Mouse (Mus musculus) E14TG2a.4 (cell line): ENCODE data around the gene Pkdcc.

Source experiments
- H3K27me3 ChIP-seq: 2 replicates; pipeline ENCODE4 v1.6.1; 2014; ENCODE audit warnings: low read length, control low read depth; ENCODE audit not compliant: insufficient read depth
- H3K36me3 ChIP-seq: 2 replicates; pipeline ENCODE4 v1.6.1; 2014; ENCODE audit warnings: low read length, control low read depth; ENCODE audit not compliant: insufficient read depth
- H3K4me1 ChIP-seq: replicated peaks from 2 replicates; pipeline ENCODE4 v1.6.1; 2014; ENCODE audit warnings: low read depth, low read length, control low read depth
- H3K4me3 ChIP-seq: replicated peaks from 2 replicates; pipeline ENCODE4 v1.5.1; 2014; ENCODE audit warnings: mild to moderate bottlenecking, low read length
- H3K9me3 ChIP-seq: 2 replicates; pipeline ENCODE4 v1.6.1; 2014; ENCODE audit warnings: low read length, control low read depth
- CTCF ChIP-seq: conservative IDR thresholded peaks from 2 replicates; pipeline ENCODE4 v1.5.1; 2014; ENCODE audit warnings: low read length
- NANOG ChIP-seq: IDR thresholded peaks from 2 replicates; pipeline ENCODE4 v1.6.1; 2014; ENCODE audit warnings: borderline replicate concordance, low read length, mixed read lengths
- POU5F1 ChIP-seq: IDR thresholded peaks from 2 replicates; pipeline ENCODE4 v1.6.1; 2014; ENCODE audit warnings: low read length, borderline replicate concordance

The Pkdcc gene

GRCm38 (mm10) chr17:83245460-83245859, 30.4 kb downstream of the Pkdcc start:
- Histone ChIP-seq H3K27me3 (peaks cover 24% of the 10 kb centered on the region), H3K4me1 (peaks cover 30% of the 10 kb centered on the region), H3K36me3 (no peaks in the 10 kb centered on the region), H3K4me3 (no peak overlapping the region), H3K9me3 (peaks cover 11% of the 10 kb centered on the region)
- TF ChIP-seq NANOG: no peak
- TF ChIP-seq POU5F1: no peak
- TF ChIP-seq CTCF: no peak

DNA sequence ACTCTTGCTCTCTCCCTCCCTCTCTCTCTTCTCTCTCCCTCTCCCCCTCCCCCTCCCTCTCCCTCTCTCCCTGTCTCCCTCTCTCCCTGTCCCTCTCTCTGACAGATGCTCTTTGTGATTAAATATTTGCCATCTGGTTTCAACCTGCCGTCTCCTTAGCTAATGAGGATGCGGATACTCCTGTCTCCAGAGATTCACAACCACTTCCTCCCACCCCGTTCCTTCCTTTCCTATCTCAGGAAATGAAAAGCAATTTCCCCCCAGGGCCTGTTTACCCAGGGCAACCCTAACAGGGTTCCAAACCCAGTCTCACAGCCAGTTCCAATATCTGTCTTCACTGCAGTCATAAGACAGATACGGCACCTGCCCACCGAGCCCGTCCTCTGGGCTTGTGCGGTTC, 31.0 kb downstream of the Pkdcc start:
- Histone ChIP-seq H3K4me1 (peaks cover 30% of the 10 kb centered on the region), H3K27me3 (peaks cover 29% of the 10 kb centered on the region), H3K4me3 (no peak overlapping the region), H3K9me3 (peaks cover 7% of the 10 kb centered on the region), H3K36me3 (no peaks in the 10 kb centered on the region)
- no peak for TF ChIP-seq NANOG
- no peak for TF ChIP-seq POU5F1
- TF ChIP-seq CTCF: no peak

DNA sequence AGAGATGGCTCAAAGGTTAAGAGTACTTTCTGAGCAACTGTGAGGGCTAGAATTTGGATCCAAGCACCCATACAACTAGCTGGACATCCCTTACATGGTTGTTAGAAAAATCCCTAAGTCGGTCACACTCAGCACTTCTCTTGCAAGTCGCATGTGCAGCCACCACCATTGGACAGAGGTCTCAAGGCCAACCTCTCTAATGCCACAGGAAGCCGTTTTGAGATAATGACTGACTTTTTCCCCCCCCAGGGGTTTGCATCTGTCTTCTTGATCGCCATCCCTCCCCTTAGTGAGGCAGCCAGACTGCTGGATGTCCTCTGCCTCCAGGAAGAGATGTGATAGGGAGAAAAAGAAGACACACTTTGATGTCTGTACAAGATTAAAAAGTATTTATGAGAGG, 32.1 kb downstream of the Pkdcc start:
- no peaks in the 10 kb centered on the region for H3K36me3 ChIP-seq
- peaks cover 30% of the 10 kb centered on the region for H3K4me1 ChIP-seq
- TF ChIP-seq CTCF (no peak), NANOG (no peak), POU5F1 (no peak)
- H3K9me3 ChIP-seq: no peaks in the 10 kb centered on the region
- H3K27me3 ChIP-seq: peaks cover 40% of the 10 kb centered on the region
- H3K4me3 ChIP-seq: no peak overlapping the region

GRCm38 (mm10) chr17:83248467-83248866, 33.4 kb downstream of the Pkdcc start:
- no peak for TF ChIP-seq POU5F1
- TF ChIP-seq NANOG: peak; percentile 90
- H3K36me3 ChIP-seq: no peaks in the 10 kb centered on the region
- peaks cover 47% of the 10 kb centered on the region for H3K27me3 ChIP-seq
- no peak overlapping the region for H3K4me3 ChIP-seq
- H3K9me3 ChIP-seq: no peaks in the 10 kb centered on the region
- H3K4me1 ChIP-seq: peaks cover 33% of the 10 kb centered on the region

- Histone ChIP-seq H3K4me3 (no peak overlapping the region), H3K36me3 (no peaks in the 10 kb centered on the region), H3K9me3 (no peaks in the 10 kb centered on the region), H3K4me1 (peaks cover 35% of the 10 kb centered on the region), H3K27me3 (peaks cover 52% of the 10 kb centered on the region)
- TF ChIP-seq CTCF (no peak), NANOG (no peak), POU5F1 (no peak)
Observed at GRCm38 (mm10) chr17:83250903-83251526, 35.9 kb downstream of the Pkdcc start.

GRCm38 (mm10) chr17:83253051-83253649, 38.1 kb downstream of the Pkdcc start:
- Histone ChIP-seq H3K27me3 (peaks cover 42% of the 10 kb centered on the region), H3K4me3 (no peak overlapping the region), H3K36me3 (no peaks in the 10 kb centered on the region), H3K9me3 (no peaks in the 10 kb centered on the region), H3K4me1 (peaks cover 13% of the 10 kb centered on the region)
- TF ChIP-seq POU5F1: no peak
- peak; percentile 84 for TF ChIP-seq CTCF
- TF ChIP-seq NANOG: no peak

- Histone ChIP-seq H3K9me3 (no peaks in the 10 kb centered on the region), H3K4me3 (no peak overlapping the region), H3K36me3 (no peaks in the 10 kb centered on the region), H3K27me3 (peaks cover 10% of the 10 kb centered on the region), H3K4me1 (0 out of 2 replicates have a peak, but pooled peaks cover 10% of the 10 kb centered on the region)
- TF ChIP-seq NANOG (no peak), CTCF (no peak), POU5F1 (no peak)
Observed at GRCm38 (mm10) chr17:83267202-83268128, 52.4 kb downstream of the Pkdcc start.

GRCm38 (mm10) chr17:83271509-83271908, 56.4 kb downstream of the Pkdcc start:
- peaks cover 35% of the 10 kb centered on the region for H3K27me3 ChIP-seq
- TF ChIP-seq NANOG (no peak), CTCF (peak; percentile 55), POU5F1 (no peak)
- no peak overlapping the region for H3K4me3 ChIP-seq
- peaks cover 31% of the 10 kb centered on the region for H3K4me1 ChIP-seq
- H3K9me3 ChIP-seq: no peaks in the 10 kb centered on the region
- H3K36me3 ChIP-seq: no peaks in the 10 kb centered on the region
